Mouse (Mus musculus) olfactory bulb, adult 2 months (tissue): ENCODE results near the gene Mapt.

Source experiments
- CTCF ChIP-seq: fragments of 200-500 bp; IDR thresholded peaks from 2 replicates; pipeline ENCODE4 v1.5.1; 2012; ENCODE audit warnings: low read depth, mild to moderate bottlenecking, low read length, moderate library complexity; ENCODE audit not compliant: insufficient read depth
- POLR2A ChIP-seq: fragments of 200-500 bp; IDR thresholded peaks from 2 replicates; pipeline ENCODE4 v1.6.1; 2012; ENCODE audit warnings: mild to moderate bottlenecking, low read depth, low read length, moderate library complexity; ENCODE audit not compliant: insufficient read depth

- TF ChIP-seq CTCF (no peak), POLR2A (no peak)
These were observed 16.0 kb downstream of the Mapt start for GRCm38 (mm10) chr11:104247141-104247717.
